Mouse (Mus musculus) R1 (cell line): ENCODE measurements at regions not wholly inside any gene's neighbourhood (a gene's known extent, or its start where the extent isn't known, plus 50 kb on each side); places are given as distances from the start of the nearest gene placed in this dataset.

ENCODE experiments used
- DNase-seq: peaks from one replicate; pipeline ENCODE4 v3.0.0-alpha.2; 2018; ENCODE audit warnings: low read depth, low spot score

DNA sequence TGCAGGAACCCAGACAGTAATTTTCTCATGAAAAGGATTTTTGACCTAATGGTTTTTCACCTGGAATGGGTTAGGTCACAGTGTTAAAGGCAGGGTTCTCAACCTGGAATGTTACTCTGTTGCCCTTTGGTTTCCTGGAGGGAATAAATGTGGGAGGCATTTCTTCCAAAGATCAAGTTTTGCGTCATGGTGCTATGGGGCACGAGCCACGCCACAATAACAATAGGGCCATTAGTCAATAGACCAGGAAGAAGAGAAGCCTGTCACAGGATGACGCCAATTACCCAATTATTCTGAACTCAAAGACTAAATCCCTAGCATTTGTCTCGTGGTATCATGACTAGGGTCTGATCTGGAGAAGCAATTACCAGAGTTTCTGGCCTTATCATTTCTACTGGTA is 94.3 kb upstream of the Hnrnpa3 start:
- no peak for DNase-seq

DNA sequence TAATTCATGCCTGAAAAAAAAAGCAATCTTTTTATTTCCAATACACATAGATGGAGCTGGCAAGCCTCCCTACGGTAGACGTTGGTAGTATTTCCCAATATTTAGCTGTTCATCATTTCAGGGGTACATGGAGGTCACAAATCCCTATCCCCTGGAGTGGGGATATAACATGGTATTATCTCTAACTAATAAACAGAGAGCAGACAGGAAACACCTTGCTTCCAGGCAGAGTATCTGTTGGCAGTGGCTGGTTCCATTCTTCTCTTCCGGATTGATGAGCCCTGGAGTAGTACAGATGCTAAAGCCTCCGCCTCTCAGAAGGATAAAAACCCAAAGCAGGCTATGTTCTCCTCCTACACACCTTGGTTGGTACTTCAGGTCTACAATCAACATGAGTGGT is 91.9 kb upstream of the Hnrnpa3 start:
- DNase-seq: no peak

DNA sequence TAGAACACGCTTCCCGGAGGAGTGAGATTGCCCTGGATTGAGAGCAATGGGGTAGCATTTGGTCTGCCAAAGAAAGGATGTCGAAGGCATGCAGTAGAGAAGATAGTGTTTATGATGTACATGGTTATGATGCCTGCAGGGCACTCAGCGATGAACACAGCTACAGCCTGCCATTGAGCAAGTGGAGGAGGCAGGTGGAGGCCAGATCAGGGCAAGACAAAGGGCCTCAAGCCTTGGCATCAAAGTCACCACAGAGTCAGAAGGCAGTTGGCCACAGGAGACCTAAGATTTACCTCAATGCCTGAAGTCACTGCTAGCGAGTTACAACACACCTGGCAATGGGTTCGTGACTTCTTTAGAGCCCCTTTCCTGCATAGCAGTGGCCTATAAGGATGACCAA is 89.3 kb upstream of the Hnrnpa3 start:
- DNase-seq: no peak

DNA sequence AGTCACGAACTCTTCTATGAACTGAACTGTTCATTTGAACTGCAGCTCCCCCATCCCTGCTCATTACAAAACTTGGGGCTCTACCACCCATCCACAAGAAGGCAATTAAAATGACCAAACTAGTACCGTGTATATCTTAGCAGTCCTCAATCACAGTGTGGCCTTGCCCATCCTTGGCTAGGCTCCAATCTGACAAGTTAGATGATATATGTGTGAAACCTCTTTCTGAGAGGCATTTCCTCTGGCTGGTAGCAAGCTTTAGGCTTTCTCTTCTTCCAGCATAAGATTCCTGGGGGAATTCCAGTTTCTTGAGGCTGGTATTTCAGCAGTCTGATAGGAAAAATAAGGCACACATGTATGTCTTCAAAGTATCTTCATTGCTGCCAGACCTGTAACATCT is 88.8 kb upstream of the Hnrnpa3 start:
- DNase-seq: no peak

DNA sequence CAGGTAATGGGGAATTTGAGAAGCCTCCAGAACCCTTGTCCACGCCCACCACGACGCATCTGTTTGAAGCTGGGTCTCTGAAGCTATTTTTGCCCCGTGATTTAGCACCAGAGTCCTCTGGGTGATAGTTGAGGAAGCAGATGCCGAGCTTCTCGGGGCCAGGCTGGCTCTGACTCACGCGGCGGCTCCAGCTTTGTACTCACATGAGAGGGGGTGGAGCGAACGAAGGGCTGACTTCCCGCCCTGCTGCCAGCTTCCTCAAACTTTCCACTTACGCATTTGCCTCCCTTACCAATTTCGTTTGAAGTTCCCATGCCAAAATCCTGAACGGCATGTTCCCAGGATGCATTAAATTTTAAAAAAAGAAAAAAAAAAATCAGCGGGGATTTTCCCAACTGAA is 74.1 kb upstream of the Hnrnpa3 start:
- peak; percentile 43 for DNase-seq

DNA sequence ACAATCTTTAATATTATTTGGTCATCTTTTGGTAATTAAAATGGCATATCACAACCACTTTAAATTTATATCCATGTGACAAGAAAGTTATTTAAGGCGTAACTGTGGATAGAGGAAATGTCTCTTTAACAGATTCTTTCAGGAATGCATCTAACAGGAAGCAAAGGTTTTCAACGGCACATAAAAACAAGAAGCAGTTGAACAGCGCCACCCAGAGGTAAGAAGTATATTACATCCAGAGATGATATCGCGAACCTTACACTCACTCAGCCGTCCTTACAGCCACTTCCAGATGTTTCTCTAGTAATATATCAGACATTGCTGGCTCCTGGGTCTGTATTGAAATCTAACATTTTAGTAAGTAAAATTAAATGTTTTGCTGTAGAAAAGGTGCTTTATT is 70.5 kb upstream of the Hnrnpa3 start:
- DNase-seq: peak; percentile 79

DNA sequence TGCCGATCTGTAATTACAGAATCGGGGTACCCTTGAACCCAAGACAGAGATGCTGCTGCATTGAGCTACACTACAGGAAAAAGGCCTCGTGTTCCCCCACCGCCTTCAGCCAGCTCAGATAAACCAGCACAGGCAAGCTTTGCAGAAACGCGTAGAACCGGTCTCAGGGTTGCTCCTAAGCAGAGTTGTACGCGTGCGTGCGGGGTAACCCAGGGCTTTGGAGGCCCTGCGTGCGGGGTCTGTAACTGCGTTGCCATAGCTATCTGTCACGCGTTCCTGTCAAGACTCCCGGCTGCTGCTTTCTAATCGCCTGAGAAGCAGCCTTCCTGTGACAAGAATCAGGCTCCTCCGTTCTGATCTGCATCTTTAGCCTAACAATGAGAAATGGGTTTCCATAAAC is 69.6 kb upstream of the Hnrnpa3 start:
- DNase-seq: peak; percentile 48

DNA sequence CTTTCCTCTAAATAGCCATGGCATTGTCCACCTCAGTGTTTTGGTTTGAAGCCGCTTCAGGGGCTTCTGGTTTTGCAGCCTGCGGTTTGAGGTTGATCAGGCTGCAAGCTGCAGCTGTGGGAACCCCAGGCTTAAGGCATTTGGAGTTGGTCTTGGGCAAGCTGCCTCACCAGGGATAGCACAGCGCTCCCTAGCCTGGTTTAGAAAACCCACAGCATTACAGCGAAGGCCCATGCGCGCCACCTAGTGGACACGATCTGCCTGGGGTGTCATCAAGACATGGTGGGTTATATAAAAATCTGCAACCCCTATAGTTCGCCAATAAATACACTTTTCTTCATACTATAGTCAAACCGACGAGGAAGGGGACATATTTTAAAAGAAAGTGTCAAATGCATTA is 68.9 kb upstream of the Hnrnpa3 start:
- peak; percentile 92 for DNase-seq

DNA sequence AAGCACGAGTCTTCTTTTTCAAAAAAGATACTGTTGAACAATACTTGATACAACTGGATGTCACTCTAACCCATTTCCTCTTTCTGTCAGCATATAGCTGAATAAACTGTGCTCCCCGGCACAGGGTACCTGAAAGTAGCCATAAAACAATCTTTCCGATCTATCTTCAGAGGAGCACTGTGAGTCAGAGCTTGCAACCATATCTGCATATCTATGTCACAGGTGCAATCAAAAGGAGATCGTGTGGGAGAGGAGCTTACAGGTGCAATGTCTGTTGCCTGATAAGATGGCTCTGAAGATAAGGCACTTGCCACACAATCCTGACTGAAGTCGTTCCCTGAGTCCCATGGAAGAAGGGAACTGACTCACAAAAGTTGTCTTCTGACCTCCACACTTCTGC is 58.5 kb upstream of the Hnrnpa3 start:
- DNase-seq: no peak

DNA sequence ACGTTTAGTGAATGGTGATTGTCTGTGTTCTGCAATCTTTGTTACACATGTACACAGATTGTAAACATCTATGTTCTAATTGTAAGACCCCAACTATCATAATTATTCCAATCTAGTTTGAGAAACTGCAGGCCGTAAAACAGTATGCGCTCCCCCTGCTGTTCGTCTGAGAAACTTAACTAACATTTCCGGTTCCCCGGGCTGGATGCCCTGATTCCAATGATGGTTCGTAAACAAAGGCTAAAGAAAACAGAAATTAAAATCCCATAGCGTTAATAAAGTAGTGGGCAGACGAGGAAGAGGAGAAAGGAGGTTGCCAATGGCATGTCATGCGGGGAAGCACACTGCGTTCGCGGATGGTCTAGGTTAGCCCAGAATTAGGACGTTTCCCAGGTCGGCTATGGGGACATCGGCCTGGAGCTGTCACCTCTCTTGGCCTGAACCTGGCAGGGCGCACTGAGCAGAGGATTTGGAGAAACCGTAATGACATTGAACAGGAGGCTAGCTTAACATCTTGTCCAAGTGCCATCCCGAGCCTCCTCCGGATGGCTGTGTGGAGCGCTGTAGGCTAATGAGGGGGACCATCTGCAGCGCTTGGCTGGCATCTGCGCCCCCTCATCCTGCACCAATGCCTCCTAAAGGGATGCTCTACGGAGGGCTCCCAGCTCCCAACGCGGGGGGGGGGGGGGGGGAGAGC is 55.7 kb upstream of the Hnrnpa3 start:
- peak; percentile 64 for DNase-seq

DNA sequence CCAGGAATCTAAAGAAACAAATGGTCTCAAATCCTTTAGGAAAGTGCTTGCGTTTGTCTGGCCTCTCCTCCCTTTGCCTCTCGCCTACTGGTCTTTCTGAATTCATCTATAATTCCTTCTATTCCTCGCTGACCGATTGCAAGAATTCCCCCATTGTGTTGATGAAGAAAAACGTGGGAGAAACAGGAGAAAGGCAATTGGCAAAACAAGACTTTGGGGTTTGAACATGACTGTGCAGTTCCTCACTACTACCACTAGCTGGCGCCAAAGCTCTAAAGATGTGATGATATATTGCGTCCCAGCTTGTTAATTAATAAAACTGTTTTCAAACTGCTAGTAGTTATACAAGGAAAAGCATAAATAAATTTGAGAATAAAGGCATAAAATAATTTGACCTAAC is 53.4 kb upstream of the Hnrnpa3 start:
- DNase-seq: peak; percentile 64

DNA sequence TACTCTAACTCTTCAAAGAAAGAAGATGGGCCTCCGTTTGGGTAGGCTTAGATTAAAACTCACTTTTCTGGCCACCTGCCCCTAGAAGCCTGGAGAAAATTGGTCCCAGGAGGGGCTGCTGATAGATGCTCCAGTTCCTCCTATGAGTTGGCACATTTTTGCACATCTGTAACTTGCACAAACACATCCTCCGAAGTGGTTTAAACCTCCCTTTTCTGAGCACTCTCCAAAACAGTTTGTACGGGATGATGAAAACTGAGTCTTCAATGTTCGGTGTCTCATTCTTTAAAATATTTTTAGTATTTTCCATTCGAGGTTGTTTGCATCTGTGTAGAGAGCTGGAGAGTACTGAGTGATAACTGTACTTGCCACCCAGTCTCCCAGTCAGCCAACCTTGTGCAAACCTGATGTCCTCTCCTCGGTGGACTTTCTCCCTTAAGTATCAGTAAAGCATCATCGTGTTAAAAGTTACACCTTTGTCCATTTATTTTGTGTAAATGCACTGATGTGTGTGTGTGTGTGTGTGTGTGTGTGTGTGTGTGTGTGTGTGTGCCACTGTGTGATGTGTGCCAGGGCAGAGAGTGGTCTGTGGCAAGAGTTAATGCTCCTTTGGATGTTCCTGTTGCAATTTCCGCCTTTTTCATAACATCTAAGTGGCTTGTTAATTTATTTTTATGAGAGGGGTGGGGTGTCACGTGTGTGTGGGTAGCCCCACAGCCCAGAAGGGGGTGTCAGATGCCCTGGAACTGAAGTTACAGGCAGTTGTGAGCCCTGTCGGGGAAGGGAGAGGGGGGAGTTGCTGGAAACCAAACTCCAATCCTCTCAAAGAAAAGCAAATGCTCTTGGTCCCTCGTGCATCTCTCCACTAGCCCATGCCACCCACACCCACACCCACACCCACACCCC is 51.8 kb upstream of the Hnrnpa3 start:
- no peak for DNase-seq

DNA sequence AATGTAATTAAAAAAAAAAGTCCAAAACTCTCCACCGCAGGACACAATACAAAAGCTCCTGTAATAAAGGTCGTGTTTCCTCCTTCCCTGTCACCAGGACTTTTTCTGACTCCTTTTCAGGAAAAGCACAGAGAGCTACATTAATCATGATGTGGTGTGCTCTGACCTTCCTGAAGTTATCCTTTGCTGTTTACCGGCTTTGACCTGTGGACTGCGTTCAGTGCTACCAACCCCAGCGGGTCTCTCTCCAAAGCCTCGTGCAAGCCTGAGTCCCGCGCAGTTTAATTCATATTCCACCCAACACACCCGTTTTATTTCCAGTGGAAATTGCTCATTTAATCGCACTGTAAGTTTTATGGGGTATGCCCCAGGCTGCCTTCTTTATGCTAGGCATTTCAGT is 51.1 kb upstream of the Hnrnpa3 start:
- DNase-seq: no peak

DNA sequence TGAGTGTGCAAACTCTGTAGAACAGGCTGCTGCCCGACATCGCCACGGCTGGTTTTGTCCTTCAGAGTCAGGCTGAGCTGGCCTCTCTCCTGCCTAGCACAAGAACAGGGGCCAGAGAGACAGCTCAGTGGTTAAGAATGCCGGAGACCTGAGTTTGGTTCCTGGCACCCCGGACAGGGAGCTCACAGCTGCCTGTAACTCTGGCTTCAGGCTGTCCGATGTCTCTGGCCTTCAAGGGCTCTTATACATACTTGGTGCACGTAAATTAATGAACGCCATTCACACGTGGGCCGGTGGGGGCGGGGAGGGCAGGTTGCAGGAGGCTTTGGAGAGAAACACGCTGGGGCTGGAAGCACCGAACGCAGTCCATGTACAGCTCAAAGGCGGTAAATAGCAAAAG is 50.6 kb upstream of the Hnrnpa3 start:
- peak; percentile 42 for DNase-seq

DNA sequence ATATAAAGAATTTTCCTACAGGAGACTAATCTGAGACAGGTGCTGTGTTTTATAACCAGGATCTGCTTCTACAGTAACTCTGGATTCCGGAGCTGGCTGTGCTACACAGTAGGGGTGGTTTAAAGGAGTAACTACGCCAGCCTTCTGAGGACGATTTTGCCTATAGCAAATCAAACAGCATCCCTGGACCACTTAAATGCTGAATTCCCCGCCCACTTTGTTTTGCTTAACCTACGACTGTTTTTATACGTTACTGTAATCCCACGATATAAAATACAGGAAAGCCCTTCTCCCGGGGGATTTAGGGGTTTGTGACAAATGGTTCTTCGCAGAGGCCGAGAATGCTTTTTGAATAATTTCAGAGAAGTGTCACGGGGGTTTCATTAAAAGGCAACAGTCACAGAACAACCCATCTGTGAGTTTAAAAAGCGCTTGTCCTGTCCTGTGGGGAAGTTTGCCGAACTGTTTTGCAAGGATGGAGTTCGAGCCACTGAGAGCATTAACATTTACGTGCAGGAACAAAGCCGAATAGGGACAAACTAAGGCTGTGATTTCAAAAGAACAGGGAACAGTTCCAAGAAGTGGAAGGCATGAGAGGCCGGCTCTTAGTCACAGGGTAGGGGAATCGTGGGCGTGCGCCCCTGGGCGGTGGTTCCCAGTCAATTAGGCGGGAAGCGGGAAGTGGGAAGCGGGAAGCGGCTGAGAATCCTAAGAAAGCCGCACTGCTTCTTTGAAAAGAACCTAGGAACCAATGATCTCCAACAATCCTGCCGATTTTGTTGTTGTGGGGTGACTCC is 49.7 kb upstream of the Hnrnpa3 start:
- DNase-seq: peak; percentile 69
